Mouse (Mus musculus): ENCODE measurements around the gene Syne4. TPM values are rescaled to one million over a fixed set of nuclear protein-coding genes. Genes with fewer than 3 reads are reported as not detected.

The Syne4 gene
- 25.1 and 29.5 TPM in 2 replicates for polyA plus RNA-seq (2015; fragmentation: Nextera tagmentation; extraction: Ambion mirVana)

- no peaks in the 10 kb centered on the region for H3K27me3 ChIP-seq
- 0% methylated on average over 9 of the region's 9 CpGs for WGBS
- ATAC-seq (ENCODE audit: borderline replicate concordance, extremely low read depth, low FRiP score, low TSS enrichment): peak; percentile 44; the same call in 1 of the 2 replicates
- H3K9me3 ChIP-seq: no peaks in the 10 kb centered on the region
- peak within 1 kb of the TSS; percentile 38 for H3K4me3 ChIP-seq
- H3K9ac ChIP-seq: peak within 1 kb of the TSS; percentile 33
- no peaks in the 10 kb centered on the region for H3K36me3 ChIP-seq
- peak within 1 kb of the TSS; percentile 54 for H3K4me2 ChIP-seq
- H3K4me1 ChIP-seq: peaks cover 6% of the 10 kb centered on the region; the same call in 1 of the 2 replicates
- H3K27ac ChIP-seq: peak within 1 kb of the TSS; percentile 21; the same call in 1 of the 2 replicates
Measured at GRCm38 (mm10) chr7:30314721-30315155, at the start of gene Syne4. TSS of gene Syne4 (plus strand) at chr7:30314807.

GRCm38 (mm10) chr7:30265041-30265440 is 49.6 kb upstream of the Syne4 start:
- Histone ChIP-seq H3K36me3 (peaks cover 29% of the 10 kb centered on the region), H3K27ac (no peak overlapping the region), H3K4me2 (no peak overlapping the region), H3K4me1 (no peaks in the 10 kb centered on the region), H3K27me3 (no peaks in the 10 kb centered on the region), H3K9ac (no peak overlapping the region), H3K9me3 (no peaks in the 10 kb centered on the region), H3K4me3 (no peak overlapping the region)
- ATAC-seq (ENCODE audit: borderline replicate concordance, extremely low read depth, low FRiP score, low TSS enrichment): no peak
- 61% methylated on average over 2 of the region's 2 CpGs for WGBS

GRCm38 (mm10) chr7:30265531-30265930 is 49.1 kb upstream of the Syne4 start:
- ATAC-seq (ENCODE audit: borderline replicate concordance, extremely low read depth, low FRiP score, low TSS enrichment): no peak
- H3K4me2 ChIP-seq: no peak overlapping the region
- 85% methylated on average over 5 of the region's 5 CpGs for WGBS
- H3K4me1 ChIP-seq: no peaks in the 10 kb centered on the region
- H3K9me3 ChIP-seq: no peaks in the 10 kb centered on the region
- H3K27me3 ChIP-seq: no peaks in the 10 kb centered on the region
- H3K36me3 ChIP-seq: peaks cover 29% of the 10 kb centered on the region
- H3K9ac ChIP-seq: no peak overlapping the region
- H3K4me3 ChIP-seq: no peak overlapping the region
- H3K27ac ChIP-seq: no peak overlapping the region

GRCm38 (mm10) chr7:30265935-30266334 is 48.7 kb upstream of the Syne4 start:
- H3K27ac ChIP-seq: no peak overlapping the region
- no peak for ATAC-seq (ENCODE audit: borderline replicate concordance, extremely low read depth, low FRiP score, low TSS enrichment)
- H3K9ac ChIP-seq: no peak overlapping the region
- no peak overlapping the region for H3K4me3 ChIP-seq
- no peaks in the 10 kb centered on the region for H3K27me3 ChIP-seq
- H3K9me3 ChIP-seq: no peaks in the 10 kb centered on the region
- H3K4me1 ChIP-seq: no peaks in the 10 kb centered on the region
- WGBS: 88% methylated on average over 7 of the region's 7 CpGs
- peaks cover 29% of the 10 kb centered on the region for H3K36me3 ChIP-seq
- H3K4me2 ChIP-seq: no peak overlapping the region

GRCm38 (mm10) chr7:30266780-30267179 is 47.8 kb upstream of the Syne4 start:
- no peaks in the 10 kb centered on the region for H3K9me3 ChIP-seq
- H3K9ac ChIP-seq: no peak overlapping the region
- no peaks in the 10 kb centered on the region for H3K4me1 ChIP-seq
- H3K27ac ChIP-seq: no peak overlapping the region
- H3K27me3 ChIP-seq: no peaks in the 10 kb centered on the region
- H3K4me2 ChIP-seq: no peak overlapping the region
- no peak for ATAC-seq (ENCODE audit: borderline replicate concordance, extremely low read depth, low FRiP score, low TSS enrichment)
- WGBS: 77% methylated on average over 3 of the region's 3 CpGs
- peaks cover 28% of the 10 kb centered on the region for H3K36me3 ChIP-seq
- no peak overlapping the region for H3K4me3 ChIP-seq

- Histone ChIP-seq H3K4me2 (no peak overlapping the region), H3K9ac (no peak overlapping the region), H3K27me3 (no peaks in the 10 kb centered on the region), H3K4me3 (no peak overlapping the region), H3K36me3 (peaks cover 22% of the 10 kb centered on the region), H3K4me1 (no peaks in the 10 kb centered on the region), H3K9me3 (no peaks in the 10 kb centered on the region), H3K27ac (no peak overlapping the region)
- ATAC-seq (ENCODE audit: borderline replicate concordance, extremely low read depth, low FRiP score, low TSS enrichment): no peak
- WGBS: 86% methylated on average over 4 of the region's 4 CpGs
Measured at GRCm38 (mm10) chr7:30269641-30270040, 45.0 kb upstream of the Syne4 start.

GRCm38 (mm10) chr7:30274383-30274782 is 40.2 kb upstream of the Syne4 start:
- no peak for ATAC-seq (ENCODE audit: borderline replicate concordance, extremely low read depth, low FRiP score, low TSS enrichment)
- H3K27me3 ChIP-seq: no peaks in the 10 kb centered on the region
- peaks cover 6% of the 10 kb centered on the region for H3K4me1 ChIP-seq
- H3K36me3 ChIP-seq: 0 out of 2 replicates have a peak, but pooled peaks cover 4% of the 10 kb centered on the region
- no peak overlapping the region for H3K4me3 ChIP-seq
- WGBS: 33% methylated on average over 6 of the region's 6 CpGs
- no peaks in the 10 kb centered on the region for H3K9me3 ChIP-seq
- H3K4me2 ChIP-seq: no peak overlapping the region
- no peak overlapping the region for H3K9ac ChIP-seq
- no peak overlapping the region for H3K27ac ChIP-seq

GRCm38 (mm10) chr7:30278911-30279310 is 35.7 kb upstream of the Syne4 start:
- Histone ChIP-seq H3K4me2 (peak overlapping the region; percentile 86), H3K4me3 (peak overlapping the region; percentile 85)
- WGBS: 43% methylated on average over 2 of the region's 2 CpGs

GRCm38 (mm10) chr7:30279536-30279935 is 35.1 kb upstream of the Syne4 start:
- H3K9me3 ChIP-seq: no peaks in the 10 kb centered on the region
- no peaks in the 10 kb centered on the region for H3K27me3 ChIP-seq
- no peak for ATAC-seq (ENCODE audit: borderline replicate concordance, extremely low read depth, low FRiP score, low TSS enrichment)
- peak overlapping the region; percentile 54 for H3K9ac ChIP-seq
- H3K4me1 ChIP-seq: peaks cover 15% of the 10 kb centered on the region
- peak overlapping the region; percentile 85 for H3K4me3 ChIP-seq
- peak overlapping the region; percentile 86 for H3K4me2 ChIP-seq
- no peaks in the 10 kb centered on the region for H3K36me3 ChIP-seq
- WGBS: 0% methylated on average over 6 of the region's 6 CpGs
- peak overlapping the region; percentile 98 for H3K27ac ChIP-seq

More at GRCm38 (mm10) chr7:30278911-30279310, 35.7 kb upstream of the Syne4 start:
- H3K9ac ChIP-seq: 0 out of 2 replicates have a peak overlapping the region, but pooled peaks have one; percentile 54
- no peaks in the 10 kb centered on the region for H3K9me3 ChIP-seq
- H3K4me1 ChIP-seq: peaks cover 15% of the 10 kb centered on the region
- no peak for ATAC-seq (ENCODE audit: borderline replicate concordance, extremely low read depth, low FRiP score, low TSS enrichment)
- no peaks in the 10 kb centered on the region for H3K27me3 ChIP-seq
- no peak overlapping the region for H3K27ac ChIP-seq
- H3K36me3 ChIP-seq: no peaks in the 10 kb centered on the region

GRCm38 (mm10) chr7:30279951-30280669 is 34.5 kb upstream of the Syne4 start, which contains the start of the genes Thap8 and Wdr62:
TSS of gene Thap8 (plus strand) at chr7:30280094.
TSS of gene Wdr62 (minus strand) at chr7:30280419.
- H3K27me3 ChIP-seq: no peaks in the 10 kb centered on the region
- H3K4me3 ChIP-seq: peak within 1 kb of the TSS; percentile 85
- no peaks in the 10 kb centered on the region for H3K36me3 ChIP-seq
- peak within 1 kb of the TSS; percentile 86 for H3K4me2 ChIP-seq
- H3K27ac ChIP-seq: peak within 1 kb of the TSS; percentile 98
- under 1% methylated on average over 49 of the region's 49 CpGs for WGBS
- no peaks in the 10 kb centered on the region for H3K9me3 ChIP-seq
- H3K4me1 ChIP-seq: peaks cover 15% of the 10 kb centered on the region
- peak within 1 kb of the TSS; percentile 54 for H3K9ac ChIP-seq
- peak; percentile 94 for ATAC-seq (ENCODE audit: borderline replicate concordance, extremely low read depth, low FRiP score, low TSS enrichment)

GRCm38 (mm10) chr7:30280670-30281138 is 33.9 kb upstream of the Syne4 start:
- peaks cover 15% of the 10 kb centered on the region for H3K4me1 ChIP-seq
- H3K4me3 ChIP-seq: peak overlapping the region; percentile 85
- H3K27me3 ChIP-seq: no peaks in the 10 kb centered on the region
- H3K36me3 ChIP-seq: no peaks in the 10 kb centered on the region
- under 1% methylated on average over 20 of the region's 20 CpGs for WGBS
- peak overlapping the region; percentile 98 for H3K27ac ChIP-seq
- H3K4me2 ChIP-seq: peak overlapping the region; percentile 86
- peak overlapping the region; percentile 35; the same call in 1 of the 2 replicates for H3K9ac ChIP-seq
- peak; percentile 91 for ATAC-seq (ENCODE audit: borderline replicate concordance, extremely low read depth, low FRiP score, low TSS enrichment)
- H3K9me3 ChIP-seq: no peaks in the 10 kb centered on the region

GRCm38 (mm10) chr7:30281522-30281921 is 33.1 kb upstream of the Syne4 start:
- no peaks in the 10 kb centered on the region for H3K27me3 ChIP-seq
- WGBS: 57% methylated on average over 4 of the region's 4 CpGs
- peaks cover 15% of the 10 kb centered on the region for H3K4me1 ChIP-seq
- H3K9ac ChIP-seq: no peak overlapping the region
- H3K9me3 ChIP-seq: no peaks in the 10 kb centered on the region
- H3K4me3 ChIP-seq: no peak overlapping the region
- no peak for ATAC-seq (ENCODE audit: borderline replicate concordance, extremely low read depth, low FRiP score, low TSS enrichment)
- peak overlapping the region; percentile 86 for H3K4me2 ChIP-seq
- H3K27ac ChIP-seq: peak overlapping the region; percentile 98
- H3K36me3 ChIP-seq: no peaks in the 10 kb centered on the region
